Mouse (Mus musculus): ENCODE measurements around the gene Lrrc8c. TPM values are rescaled to one million over a fixed set of nuclear protein-coding genes. Genes with fewer than 3 reads are reported as not detected.

The Lrrc8c gene
- total and polyA plus RNA-seq, 2 experiments from 2014 or later, result 6.9 to 11.5 TPM

DNA sequence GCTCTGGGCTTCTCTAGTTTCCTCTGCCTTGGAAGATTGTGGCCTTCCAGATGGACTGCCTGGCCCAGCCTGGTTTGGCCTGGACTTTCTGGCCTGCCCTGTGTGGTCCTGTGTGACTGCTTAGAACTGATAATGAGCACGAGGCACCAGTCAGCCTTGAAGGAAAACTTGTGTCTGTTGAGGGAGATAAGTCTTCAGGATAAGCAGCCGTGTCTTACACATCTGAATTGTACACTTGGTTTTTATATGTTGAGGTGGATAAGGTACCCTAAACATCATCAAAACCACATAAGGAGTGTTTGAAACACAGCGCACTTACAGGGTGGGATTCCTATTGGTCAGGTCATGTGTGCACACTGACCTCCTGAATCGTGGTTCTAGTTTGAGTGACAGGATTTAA lies 46.6 kb downstream of the Lrrc8c start:
- ATAC-seq, result no peak
- no peaks in the 10 kb centered on the region for H3K36me3 ChIP-seq (ENCODE audit: insufficient read depth)
- H3K4me3 ChIP-seq (ENCODE audit: low read depth, low read length), result no peak overlapping the region
- no peak for DNase-seq
- no peaks in the 10 kb centered on the region for H3K9me3 ChIP-seq (ENCODE audit: low read length)
- H3K4me2 ChIP-seq (ENCODE audit: low read depth), result no peak overlapping the region
- no peak overlapping the region for H3K9ac ChIP-seq
- H3K27me3 ChIP-seq (ENCODE audit: insufficient read depth, low read length), result no peaks in the 10 kb centered on the region
- 89% methylated on average over 4 of the region's 4 CpGs for WGBS
- H3K27ac ChIP-seq (ENCODE audit: low read depth, low read length), result no peak overlapping the region
- H3K4me1 ChIP-seq (ENCODE audit: insufficient read depth), result no peaks in the 10 kb centered on the region
- TF ChIP-seq CTCF (IDR thresholded peaks at IDR 0.05; ENCODE audit: low read depth), result no peak

DNA sequence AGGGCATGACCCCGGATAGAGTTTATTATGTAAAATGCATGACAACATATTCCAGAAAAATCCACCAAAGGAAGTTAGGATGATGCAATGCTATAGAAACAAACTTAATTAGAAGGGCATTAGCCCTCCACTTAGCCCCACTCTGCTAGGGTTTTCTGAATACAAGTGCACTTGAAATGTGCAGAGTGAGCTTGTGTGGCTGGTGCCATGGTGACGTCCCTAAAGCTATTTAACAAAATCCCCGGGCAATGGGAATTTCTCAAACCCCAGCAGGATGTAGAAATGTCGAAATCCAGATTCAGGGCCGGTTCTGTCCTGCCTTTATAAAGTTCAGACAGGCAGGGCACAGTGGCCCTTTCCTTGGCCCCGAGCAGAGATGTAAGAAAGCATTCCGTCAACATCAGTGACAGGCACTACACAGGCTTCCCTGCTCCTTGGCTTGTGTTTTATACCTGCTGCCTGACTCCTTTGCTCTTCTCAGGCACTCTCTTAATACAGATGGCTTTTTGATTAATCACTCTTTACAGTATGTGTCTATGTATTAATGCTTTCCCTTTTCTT lies 47.7 kb downstream of the Lrrc8c start:
- no peaks in the 10 kb centered on the region for H3K27me3 ChIP-seq (ENCODE audit: insufficient read depth, low read length)
- no peak for DNase-seq
- no peak overlapping the region for H3K27ac ChIP-seq (ENCODE audit: low read depth, low read length)
- no peaks in the 10 kb centered on the region for H3K9me3 ChIP-seq (ENCODE audit: low read length)
- no peaks in the 10 kb centered on the region for H3K36me3 ChIP-seq (ENCODE audit: insufficient read depth)
- no peak overlapping the region for H3K4me2 ChIP-seq (ENCODE audit: low read depth)
- 23% methylated on average over 7 of the region's 7 CpGs for WGBS
- no peaks in the 10 kb centered on the region for H3K4me1 ChIP-seq (ENCODE audit: insufficient read depth)
- no peak overlapping the region for H3K9ac ChIP-seq
- H3K4me3 ChIP-seq (ENCODE audit: low read depth, low read length), result no peak overlapping the region
- TF ChIP-seq CTCF (IDR thresholded peaks at IDR 0.05; ENCODE audit: low read depth), result no peak
- ATAC-seq, result peak; percentile 45; the same call in 1 of the 2 replicates

DNA sequence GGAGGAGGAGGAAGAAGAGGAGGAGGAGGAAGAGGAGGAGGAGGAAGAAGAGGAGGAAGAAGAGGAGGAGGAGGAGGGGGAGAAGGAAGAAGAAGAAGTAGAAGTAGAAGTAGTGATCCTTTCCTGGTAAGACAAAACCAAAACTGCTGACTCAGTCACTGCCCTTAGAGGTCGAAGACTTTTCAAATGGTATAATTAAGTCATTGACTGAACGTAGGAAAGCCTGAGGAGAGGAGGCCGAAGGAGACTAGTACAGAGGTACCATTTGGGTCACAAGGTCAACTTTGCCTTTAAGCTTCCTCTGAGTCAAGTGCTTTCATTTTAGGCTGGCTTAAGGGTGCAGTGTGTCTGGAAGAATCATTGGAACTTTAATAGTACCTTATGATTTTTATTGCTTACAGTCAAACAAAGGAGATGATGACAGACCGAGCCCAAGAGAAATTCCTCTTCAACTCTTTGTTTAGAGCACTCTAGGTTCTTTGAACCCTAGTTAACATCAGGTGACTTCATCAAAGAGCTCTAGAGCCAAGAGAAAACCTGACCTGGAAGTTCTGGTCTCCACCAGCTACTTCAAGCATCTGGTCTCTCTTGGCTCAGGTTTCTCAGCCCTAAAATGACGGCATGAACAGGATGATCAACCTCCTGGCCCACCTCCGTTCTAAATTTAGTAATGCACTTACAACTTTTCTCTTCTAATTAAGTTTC lies 49.0 kb downstream of the Lrrc8c start:
- no peaks in the 10 kb centered on the region for H3K27me3 ChIP-seq (ENCODE audit: insufficient read depth, low read length)
- no peaks in the 10 kb centered on the region for H3K36me3 ChIP-seq (ENCODE audit: insufficient read depth)
- no peak overlapping the region for H3K27ac ChIP-seq (ENCODE audit: low read depth, low read length)
- no peak overlapping the region for H3K4me2 ChIP-seq (ENCODE audit: low read depth)
- H3K9ac ChIP-seq, result no peak overlapping the region
- no peak for DNase-seq
- H3K4me3 ChIP-seq (ENCODE audit: low read depth, low read length), result no peak overlapping the region
- H3K9me3 ChIP-seq (ENCODE audit: low read length), result no peaks in the 10 kb centered on the region
- H3K4me1 ChIP-seq (ENCODE audit: insufficient read depth), result no peaks in the 10 kb centered on the region
- WGBS, result 89% methylated on average over 6 of the region's 6 CpGs
- no peak for ATAC-seq
- TF ChIP-seq CTCF (IDR thresholded peaks at IDR 0.05; ENCODE audit: low read depth), result no peak

DNA sequence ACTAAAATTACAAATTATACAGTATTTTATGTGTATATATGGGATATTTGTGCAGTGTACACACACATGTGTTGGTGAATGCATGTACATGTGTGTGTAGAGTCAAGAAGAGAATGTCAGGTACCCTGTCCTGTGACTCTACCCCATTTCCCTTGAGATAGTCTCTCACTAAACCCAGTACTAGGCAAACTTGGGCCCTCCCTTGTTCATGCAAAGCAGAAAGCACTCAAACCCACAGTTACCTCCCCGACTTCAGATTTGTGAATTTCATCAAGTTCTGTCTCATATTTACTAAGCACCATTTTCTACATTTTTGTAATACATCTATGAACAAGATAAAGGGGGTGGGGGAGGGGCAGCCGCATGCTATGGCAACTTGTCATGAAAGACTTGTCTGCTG lies 50.0 kb downstream of the Lrrc8c start:
- Histone ChIP-seq H3K27me3 (ENCODE audit: insufficient read depth, low read length) (no peaks in the 10 kb centered on the region), H3K9ac (no peak overlapping the region), H3K4me3 (ENCODE audit: low read depth, low read length) (no peak overlapping the region), H3K27ac (ENCODE audit: low read depth, low read length) (no peak overlapping the region), H3K36me3 (ENCODE audit: insufficient read depth) (no peaks in the 10 kb centered on the region), H3K9me3 (ENCODE audit: low read length) (no peaks in the 10 kb centered on the region), H3K4me2 (ENCODE audit: low read depth) (no peak overlapping the region), H3K4me1 (ENCODE audit: insufficient read depth) (no peaks in the 10 kb centered on the region)
- DNase-seq, result no peak
- ATAC-seq, result no peak
- WGBS, result 93% methylated on average over 2 of the region's 2 CpGs
- no peak for TF ChIP-seq CTCF (IDR thresholded peaks at IDR 0.05; ENCODE audit: low read depth)

DNA sequence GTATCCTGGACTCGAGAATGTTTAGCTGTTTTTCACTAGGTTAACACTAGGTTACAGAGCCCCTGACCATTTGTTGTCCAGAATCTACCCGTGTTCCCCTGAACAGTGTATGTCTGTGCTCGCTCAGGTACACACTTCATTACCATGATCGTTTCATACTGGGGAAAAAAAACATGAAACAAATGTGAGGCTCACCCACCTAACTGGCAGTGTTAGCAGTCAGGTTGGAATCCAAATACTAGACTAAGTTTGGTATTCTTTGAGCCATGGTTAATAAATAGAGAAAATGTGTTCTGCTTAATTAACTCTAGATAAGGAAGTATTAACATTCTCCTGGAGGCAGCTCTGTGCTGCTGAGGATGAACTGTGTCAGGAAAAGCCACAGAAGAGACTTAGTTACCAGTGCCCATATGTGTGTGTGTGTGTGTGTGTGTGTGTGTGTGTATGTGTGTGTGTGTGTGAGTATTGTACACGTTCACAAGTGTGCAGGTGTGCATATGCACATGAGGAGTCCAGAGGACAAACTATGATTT lies 53.0 kb downstream of the Lrrc8c start:
- Histone ChIP-seq H3K27me3 (ENCODE audit: insufficient read depth, low read length) (no peaks in the 10 kb centered on the region), H3K36me3 (ENCODE audit: insufficient read depth) (no peaks in the 10 kb centered on the region), H3K4me3 (ENCODE audit: low read depth, low read length) (no peak overlapping the region), H3K4me2 (ENCODE audit: low read depth) (no peak overlapping the region), H3K4me1 (ENCODE audit: insufficient read depth) (no peaks in the 10 kb centered on the region), H3K27ac (ENCODE audit: low read depth, low read length) (no peak overlapping the region), H3K9me3 (ENCODE audit: low read length) (no peaks in the 10 kb centered on the region), H3K9ac (no peak overlapping the region)
- no peak for DNase-seq
- TF ChIP-seq CTCF (IDR thresholded peaks at IDR 0.05; ENCODE audit: low read depth), result no peak
- 53% methylated on average over 5 of the region's 5 CpGs for WGBS
- no peak for ATAC-seq

DNA sequence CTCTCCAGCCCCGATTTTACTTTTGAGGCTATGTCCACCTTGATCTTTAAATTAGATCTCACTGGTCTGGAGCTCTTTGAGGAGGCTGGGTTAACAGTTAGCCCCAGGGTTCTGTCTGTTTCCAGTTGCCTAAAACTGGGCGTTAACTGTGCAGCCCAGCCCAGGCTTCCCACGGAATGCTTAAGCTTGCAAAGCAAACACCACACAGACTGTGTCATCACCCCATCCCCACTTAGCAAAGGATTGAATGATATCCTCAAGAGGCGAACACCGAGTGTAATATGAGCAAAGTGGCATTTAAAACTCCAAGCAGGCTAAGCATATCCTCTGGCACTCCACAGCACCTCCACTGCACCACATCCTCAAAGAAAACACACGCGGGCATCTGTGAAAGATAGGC lies 53.7 kb downstream of the Lrrc8c start:
- no peak overlapping the region for H3K27ac ChIP-seq (ENCODE audit: low read depth, low read length)
- no peaks in the 10 kb centered on the region for H3K36me3 ChIP-seq (ENCODE audit: insufficient read depth)
- no peaks in the 10 kb centered on the region for H3K4me1 ChIP-seq (ENCODE audit: insufficient read depth)
- ATAC-seq, result no peak
- no peaks in the 10 kb centered on the region for H3K9me3 ChIP-seq (ENCODE audit: low read length)
- DNase-seq, result no peak
- no peak overlapping the region for H3K4me3 ChIP-seq (ENCODE audit: low read depth, low read length)
- no peak overlapping the region for H3K9ac ChIP-seq
- no peak overlapping the region for H3K4me2 ChIP-seq (ENCODE audit: low read depth)
- 84% methylated on average over 7 of the region's 7 CpGs for WGBS
- TF ChIP-seq CTCF (IDR thresholded peaks at IDR 0.05; ENCODE audit: low read depth), result no peak
- no peaks in the 10 kb centered on the region for H3K27me3 ChIP-seq (ENCODE audit: insufficient read depth, low read length)

DNA sequence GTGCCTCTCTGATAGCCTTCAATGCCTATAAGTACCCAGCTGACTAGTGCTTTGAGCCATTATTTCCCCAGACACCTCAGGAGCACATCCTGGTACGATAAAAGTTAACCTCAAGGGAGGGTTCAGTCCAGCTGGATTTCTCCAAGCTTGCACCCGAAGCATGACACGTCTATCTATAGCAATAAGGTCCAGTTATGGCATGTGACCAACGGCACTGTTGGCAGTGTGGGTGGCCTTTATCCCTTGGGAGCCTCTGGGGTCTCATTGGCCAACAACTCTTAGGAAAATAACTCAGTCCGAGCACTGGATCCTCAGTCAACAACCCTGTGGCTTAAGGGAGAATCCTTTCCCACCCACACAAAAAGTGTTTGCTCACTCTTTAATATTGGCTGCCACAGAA lies 55.6 kb downstream of the Lrrc8c start:
- DNase-seq (no peak), ATAC-seq (no peak)
- 91% methylated on average over 5 of the region's 5 CpGs for WGBS
- no peaks in the 10 kb centered on the region for H3K36me3 ChIP-seq (ENCODE audit: insufficient read depth)
- no peaks in the 10 kb centered on the region for H3K27me3 ChIP-seq (ENCODE audit: insufficient read depth, low read length)
- H3K4me3 ChIP-seq (ENCODE audit: low read depth, low read length), result no peak overlapping the region
- no peak overlapping the region for H3K9ac ChIP-seq
- no peak overlapping the region for H3K4me2 ChIP-seq (ENCODE audit: low read depth)
- TF ChIP-seq CTCF (IDR thresholded peaks at IDR 0.05; ENCODE audit: low read depth), result no peak
- H3K4me1 ChIP-seq (ENCODE audit: insufficient read depth), result no peaks in the 10 kb centered on the region
- no peak overlapping the region for H3K27ac ChIP-seq (ENCODE audit: low read depth, low read length)
- no peaks in the 10 kb centered on the region for H3K9me3 ChIP-seq (ENCODE audit: low read length)
